Mouse (Mus musculus) inflammation-experienced regulatory T-cells, adult 6 months (primary cell): ENCODE data around the gene Il11. TPM values are rescaled to one million over a fixed set of nuclear protein-coding genes. Genes with fewer than 3 reads are reported as not detected.

Experiments used
- ATAC-seq: one replicate; pipeline ENCODE4 v1.8.0; 2017
- polyA plus RNA-seq, 3 experiments: library from polyadenylated mRNA; unstranded; fragments of 100-300 nt; shearing (Covaris generic); gene quantifications; one replicate each; pipeline ENCODE4 v1.2.1; 2017

Gene Il11
- polyA plus RNA-seq, 3 experiments from 2014 or later, result not detected

- ATAC-seq, result no peak
Observed at GRCm38 (mm10) chr7:4742482-4742819, 40.2 kb downstream of the Il11 start.

- ATAC-seq, result no peak
Observed at GRCm38 (mm10) chr7:4741672-4742481, 40.8 kb downstream of the Il11 start.

GRCm38 (mm10) chr7:4741151-4741550 lies 41.5 kb downstream of the Il11 start:
- ATAC-seq, result no peak

- ATAC-seq, result no peak
Observed at GRCm38 (mm10) chr7:4740309-4740727, 42.3 kb downstream of the Il11 start.

- ATAC-seq, result peak; percentile 90
Observed at GRCm38 (mm10) chr7:4739544-4740275, 42.9 kb downstream of the Il11 start, which contains the start of gene Kmt5c. Gene Kmt5c, plus strand, starts transcription at chr7:4740115.

GRCm38 (mm10) chr7:4739041-4739543 lies 43.6 kb downstream of the Il11 start:
- peak; percentile 19 for ATAC-seq

GRCm38 (mm10) chr7:4732968-4733392 lies 49.7 kb downstream of the Il11 start:
- no peak for ATAC-seq

GRCm38 (mm10) chr7:4731090-4731489 lies 51.6 kb downstream of the Il11 start:
- ATAC-seq, result no peak

- ATAC-seq, result no peak
Observed at GRCm38 (mm10) chr7:4725169-4725568, 57.5 kb downstream of the Il11 start, which contains the start of gene Tmem150b. Gene Tmem150b, minus strand, starts transcription at chr7:4725249.

GRCm38 (mm10) chr7:4724359-4724758 lies 58.3 kb downstream of the Il11 start:
- no peak for ATAC-seq

GRCm38 (mm10) chr7:4723508-4723907 lies 59.2 kb downstream of the Il11 start:
- peak; percentile 69 for ATAC-seq

Other genes with a start within 250 kb of the Il11 start
- gene Syt5, start 235.3 kb downstream of the Il11 start, polyA plus RNA-seq, result under 1 TPM in 1 of 3 experiments, not detected in 2; 0.83 TPM
- gene Ptprh, start 178.8 kb downstream of the Il11 start, polyA plus RNA-seq, result not detected
- 1 to 10 TPM; 3.1 to 4.1 (median 4.0) TPM for gene Tmem86b, start 151.4 kb downstream of the Il11 start, polyA plus RNA-seq
- gene Ppp6r1, start 123.8 kb downstream of the Il11 start, polyA plus RNA-seq, result 10 to 100 TPM in 1 of 3 experiments, 1 to 10 TPM in 2; 7.7 to 13.6 (median 9.7) TPM
- gene Hspbp1, start 97.8 kb downstream of the Il11 start, polyA plus RNA-seq, result 10 to 100 TPM; 41.5 to 52.0 (median 46.5) TPM
- under 1 TPM in 1 of 3 experiments, not detected in 2; 0.62 TPM for gene Brsk1, start 92.3 kb downstream of the Il11 start, polyA plus RNA-seq
- not detected for gene Tmem150b, start 57.6 kb downstream of the Il11 start, polyA plus RNA-seq
- 10 to 100 TPM; 22.6 to 25.7 (median 24.9) TPM for gene Kmt5c, start 42.7 kb downstream of the Il11 start, polyA plus RNA-seq
- 1 to 10 TPM in 1 of 3 experiments, under 1 TPM in 1, not detected in 1; 0.86 to 1.4 TPM for gene Cox6b2, start 29.8 kb downstream of the Il11 start, polyA plus RNA-seq
- gene Fam71e2, start 11.6 kb downstream of the Il11 start, polyA plus RNA-seq, result not detected
- not detected for gene Tmem190, start 78 bp upstream of the Il11 start, polyA plus RNA-seq
- under 1 TPM in 1 of 3 experiments, not detected in 2; 0.90 TPM for gene Tmem238, start 6.8 kb upstream of the Il11 start, polyA plus RNA-seq
- gene Rpl28, start 10.0 kb upstream of the Il11 start, polyA plus RNA-seq, result 100 to 1,000 TPM; 324 to 638 (median 419) TPM
- gene Ube2s, start 29.7 kb upstream of the Il11 start, polyA plus RNA-seq, result 10 to 100 TPM; 13.2 to 64.5 (median 31.1) TPM
- gene Shisa7, start 61.8 kb upstream of the Il11 start, polyA plus RNA-seq, result not detected
- 10 to 100 TPM; 26.6 to 36.5 (median 34.4) TPM for gene Isoc2b, start 87.4 kb upstream of the Il11 start, polyA plus RNA-seq
- gene Isoc2a, start 94.3 kb upstream of the Il11 start, polyA plus RNA-seq, result under 1 TPM; 0.58 to 0.92 (median 0.70) TPM
- gene Gm36210, start 123.7 kb upstream of the Il11 start, polyA plus RNA-seq, result not detected
- gene Zfp628, start 132.4 kb upstream of the Il11 start, polyA plus RNA-seq, result 1 to 10 TPM in 2 of 3 experiments, under 1 TPM in 1; 0.93 to 1.8 (median 1.6) TPM
- under 1 TPM in 2 of 3 experiments, not detected in 1; 0.34 to 0.44 TPM for gene Nat14, start 139.2 kb upstream of the Il11 start, polyA plus RNA-seq
- not detected for gene Ssc5d, start 142.9 kb upstream of the Il11 start, polyA plus RNA-seq
- gene Sbk2, start 181.5 kb upstream of the Il11 start, polyA plus RNA-seq, result 1 to 10 TPM in 2 of 3 experiments, not detected in 1; 1.2 to 2.0 TPM
- not detected for gene Sbk3, start 188.3 kb upstream of the Il11 start, polyA plus RNA-seq
- gene Zfp579, start 213.3 kb upstream of the Il11 start, polyA plus RNA-seq, result 1 to 10 TPM; 4.3 to 6.0 (median 5.1) TPM
- 10 to 100 TPM; 34.4 to 44.7 (median 38.9) TPM for gene Zfp524, start 231.6 kb upstream of the Il11 start, polyA plus RNA-seq
- 10 to 100 TPM in 1 of 3 experiments, 1 to 10 TPM in 2; 7.2 to 15.1 (median 7.9) TPM for gene Fiz1, start 231.8 kb upstream of the Il11 start, polyA plus RNA-seq
- 10 to 100 TPM in 2 of 3 experiments, 1 to 10 TPM in 1; 7.8 to 17.2 (median 10.8) TPM for gene Gm44973, start 232.6 kb upstream of the Il11 start, polyA plus RNA-seq
- 1 to 10 TPM; 2.5 to 6.7 (median 5.2) TPM for gene Zfp865, start 237.5 kb upstream of the Il11 start, polyA plus RNA-seq
- not detected for gene Ccdc106, start 237.7 kb upstream of the Il11 start, polyA plus RNA-seq